Mouse (Mus musculus) adrenal gland, postnatal 10 days (tissue): ENCODE data around the gene Ccdc9b. TPM values are rescaled to one million over a fixed set of nuclear protein-coding genes. Genes with fewer than 3 reads are reported as not detected.

Experiments
- DNase-seq: peaks from one replicate; pipeline ENCODE4 v3.0.0; 2021; ENCODE audit warnings: mixed read lengths
- total RNA-seq, 2 experiments: library from RNA; stranded (reverse); gene quantifications; 2 replicates each; pipeline ENCODE4 v1.2.3; 2021

Gene Ccdc9b
- total RNA-seq, 2 experiments from 2014 or later, result 3.2 to 5.5 TPM

DNA sequence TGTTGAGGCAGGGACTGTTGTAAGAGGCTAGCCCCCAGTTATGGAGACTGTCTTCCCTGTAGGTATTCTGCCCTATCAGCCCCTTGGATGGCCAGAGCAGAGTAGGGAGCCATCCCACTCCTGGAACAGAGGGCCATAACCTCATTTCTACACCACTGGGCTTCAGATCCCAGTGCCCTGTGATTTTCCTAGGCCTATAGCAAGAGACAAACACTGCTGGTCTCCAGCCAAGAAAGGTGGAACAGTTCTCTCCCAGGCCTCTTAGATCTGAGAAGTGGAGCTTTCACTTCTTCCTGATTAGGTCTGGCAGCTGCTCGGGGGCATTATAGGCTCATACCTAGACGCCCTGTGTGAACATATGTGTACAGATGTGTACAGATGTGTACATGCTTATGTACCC, 13.8 kb upstream of the Ccdc9b start:
- DNase-seq, result no peak

DNA sequence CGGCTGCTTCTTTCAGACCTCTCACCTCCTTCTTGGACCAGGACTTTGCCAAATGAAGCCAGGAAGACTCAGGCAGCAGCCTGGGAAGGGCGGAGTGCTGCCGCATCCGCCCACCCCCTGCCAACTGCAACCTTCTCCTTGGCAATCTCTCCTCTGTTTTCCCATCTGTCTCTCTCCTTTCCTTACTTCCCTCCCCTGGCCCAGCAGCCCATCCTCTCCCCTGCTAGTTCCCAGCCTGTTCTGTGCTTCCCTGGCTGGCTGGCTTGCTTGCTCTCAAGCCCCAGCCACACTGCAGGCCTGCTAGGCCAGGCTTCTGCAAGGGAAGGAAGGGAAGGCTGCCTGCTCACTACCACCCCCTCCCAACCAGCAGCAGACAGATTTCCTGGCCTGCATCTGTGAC, 13.4 kb upstream of the Ccdc9b start:
- no peak for DNase-seq

DNA sequence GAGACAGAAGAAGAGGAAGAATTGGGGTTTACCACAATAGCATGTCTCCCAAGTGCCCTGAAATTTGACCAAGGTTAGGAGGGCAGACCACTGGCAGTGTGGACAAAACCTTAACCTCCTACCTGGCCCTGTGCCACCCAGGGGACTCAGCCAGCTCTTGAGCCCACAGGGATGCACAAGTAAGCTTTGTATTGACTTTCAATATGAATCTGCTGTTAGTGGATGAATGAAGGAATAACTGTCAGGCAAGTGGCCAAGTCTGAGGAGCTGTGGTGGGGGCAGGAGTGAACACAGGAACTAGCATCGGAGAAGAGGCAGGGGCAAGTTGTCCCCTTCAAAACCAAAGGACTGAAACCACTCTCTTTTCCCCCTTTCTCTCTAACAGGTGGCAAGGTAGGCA, 12.9 kb upstream of the Ccdc9b start:
- no peak for DNase-seq

DNA sequence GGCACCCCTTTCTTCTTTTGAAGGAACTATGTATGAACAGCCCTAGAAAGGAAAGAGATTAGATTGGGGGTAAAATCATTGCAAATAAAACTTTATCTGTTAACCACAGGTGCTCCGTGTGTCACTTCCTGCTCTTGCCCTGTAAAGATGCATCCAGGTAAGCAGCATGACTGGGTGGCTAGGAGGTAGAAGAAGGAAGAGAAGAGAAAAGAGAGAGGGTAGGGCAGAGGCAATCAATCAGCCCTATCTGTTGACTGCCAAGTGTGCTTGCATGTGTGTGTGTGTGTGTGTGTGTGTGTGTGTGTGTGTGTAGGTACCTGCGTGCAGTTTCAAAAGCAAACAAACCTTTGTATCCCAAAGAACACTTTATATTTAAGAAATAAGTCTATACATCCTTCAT, 12.1 kb upstream of the Ccdc9b start:
- DNase-seq, result no peak

DNA sequence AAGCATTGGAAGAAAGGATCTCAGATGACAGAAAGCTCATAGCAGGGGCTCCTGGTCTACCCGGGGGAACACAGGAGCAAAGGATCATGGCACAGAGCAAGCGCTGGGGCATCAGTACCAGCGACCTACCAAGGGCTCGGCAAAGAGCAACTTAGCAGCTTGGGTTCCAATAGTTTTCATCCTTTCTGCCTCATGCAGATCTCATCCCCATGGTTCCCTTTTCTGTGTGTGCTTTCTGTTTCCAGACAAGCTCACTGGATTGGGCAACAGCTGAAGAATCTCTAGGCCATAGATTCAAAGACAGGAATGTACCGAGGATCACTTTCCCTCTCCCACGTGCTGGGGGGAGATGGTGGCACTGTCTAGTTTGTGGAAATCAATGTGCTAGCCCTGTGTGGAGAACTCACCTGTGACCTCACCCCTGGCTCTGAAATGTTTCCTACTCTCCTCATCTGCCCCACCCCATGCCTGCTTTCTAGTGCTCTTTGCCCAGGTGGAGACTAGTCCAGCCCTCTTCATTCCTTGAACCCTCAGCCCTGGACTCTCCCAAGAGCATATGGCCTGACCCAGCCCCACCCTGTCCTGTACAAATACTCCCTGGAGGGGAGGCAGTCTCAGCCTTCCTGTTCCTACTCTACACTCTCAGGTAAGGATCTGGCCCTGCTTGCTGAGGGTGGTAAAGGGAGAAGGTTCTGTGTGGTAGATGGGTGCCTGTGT, 9.9 kb upstream of the Ccdc9b start, which contains the start of gene Phgr1:
Phgr1 (plus strand) TSS at position 612 of the 717 bp plus-strand sequence.
- DNase-seq, result no peak

DNA sequence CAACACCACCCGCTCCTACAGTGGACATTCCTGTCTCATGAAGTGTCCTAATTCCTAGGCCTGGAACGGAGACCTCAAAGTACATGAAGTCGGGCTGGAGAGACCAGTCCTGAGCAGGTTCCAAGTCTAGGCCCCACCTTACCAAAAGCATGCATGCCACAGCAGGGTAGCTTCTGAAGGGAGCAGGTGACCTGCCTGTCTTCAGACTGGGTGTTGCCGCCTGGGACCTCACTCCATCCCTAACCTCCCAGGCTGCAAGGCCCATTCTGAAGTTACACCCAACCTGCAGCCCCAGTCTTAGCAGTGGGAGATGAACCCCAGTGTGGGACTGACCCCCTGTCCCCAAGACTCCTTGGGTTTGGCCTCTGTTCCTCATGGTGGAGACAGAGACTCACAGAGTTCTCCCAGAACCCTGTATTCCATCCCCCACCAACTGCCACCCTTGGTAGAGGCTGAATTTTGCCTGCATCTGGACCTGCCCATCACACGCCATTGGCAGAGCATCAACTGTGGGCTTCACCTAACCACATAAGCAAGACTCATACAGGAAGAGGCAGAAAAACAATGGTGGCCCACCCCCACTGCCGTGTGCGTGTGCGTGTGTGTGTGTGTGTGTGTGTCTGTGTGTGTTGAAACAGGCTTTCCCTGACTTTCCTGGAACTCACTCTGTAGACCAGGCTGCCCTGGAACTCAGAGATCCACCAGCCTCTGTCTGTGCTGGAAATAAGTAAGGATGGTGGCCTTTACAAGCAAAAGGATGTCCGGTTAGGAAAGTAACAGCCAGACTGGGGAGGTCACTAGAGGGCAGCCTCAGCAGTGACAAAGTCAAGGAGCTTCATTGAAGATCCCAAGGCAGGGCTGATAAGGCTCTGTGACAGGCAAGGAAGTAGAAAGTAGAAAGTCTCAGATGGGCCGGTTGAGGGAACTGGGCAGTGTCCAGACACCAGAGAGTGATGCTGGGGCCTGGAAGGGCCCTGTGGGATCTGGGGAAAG, 3.9 kb upstream of the Ccdc9b start:
- DNase-seq, result no peak

DNA sequence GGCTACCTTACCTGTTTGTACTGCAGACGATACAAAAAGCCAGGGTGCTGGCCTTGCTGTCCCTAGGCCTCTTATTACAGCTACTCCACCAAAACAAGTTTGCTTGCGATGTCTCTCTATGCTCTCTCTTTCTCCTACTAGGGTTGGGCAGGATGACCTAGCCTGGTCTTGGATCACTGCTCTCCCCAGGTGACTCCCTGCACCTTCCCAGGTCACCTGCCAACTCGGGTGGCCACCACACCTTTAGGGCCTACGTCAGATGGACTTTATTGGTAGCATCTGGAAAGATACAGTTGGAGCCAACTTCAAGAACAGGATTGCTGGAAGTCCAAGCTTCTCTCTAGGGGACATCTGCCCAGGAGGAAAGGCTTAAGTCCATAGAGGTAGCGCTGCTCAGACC, 2.4 kb upstream of the Ccdc9b start:
- no peak for DNase-seq

DNA sequence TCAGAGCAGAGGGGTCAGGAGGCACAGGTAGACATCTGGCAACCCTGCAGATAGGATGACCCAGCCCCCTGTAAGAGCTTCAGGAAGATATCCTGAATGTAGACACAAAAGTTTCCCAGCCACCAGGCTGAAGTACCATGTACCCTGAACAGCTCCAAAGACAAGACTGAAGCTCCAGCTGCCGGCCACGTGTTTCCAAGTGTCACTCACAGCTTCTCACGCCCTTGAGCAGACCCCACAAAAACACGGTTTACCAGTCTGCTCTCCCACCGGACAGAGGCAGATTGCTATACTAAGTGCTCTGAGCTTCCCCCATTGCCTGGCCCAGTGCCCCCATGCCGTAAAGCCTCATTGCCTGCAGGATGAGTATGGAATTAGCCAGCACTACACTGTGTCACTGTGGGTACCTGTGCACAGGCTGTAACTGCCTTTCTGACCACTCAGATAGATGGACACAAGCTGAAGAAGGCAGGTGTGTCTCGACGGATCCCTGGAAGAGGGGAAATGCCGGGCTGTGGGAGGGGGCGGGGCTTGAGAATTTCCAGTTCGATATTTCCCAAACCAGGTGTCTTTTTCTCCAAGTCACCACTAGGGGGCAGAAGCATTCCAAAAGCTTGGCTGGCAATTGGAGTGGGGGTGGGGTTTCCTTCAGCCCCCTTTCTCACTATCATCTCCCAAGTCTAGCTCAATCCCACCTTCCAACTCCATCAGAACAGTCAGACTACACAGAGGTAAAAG, 1.8 kb upstream of the Ccdc9b start:
- DNase-seq, result peak; percentile 55

DNA sequence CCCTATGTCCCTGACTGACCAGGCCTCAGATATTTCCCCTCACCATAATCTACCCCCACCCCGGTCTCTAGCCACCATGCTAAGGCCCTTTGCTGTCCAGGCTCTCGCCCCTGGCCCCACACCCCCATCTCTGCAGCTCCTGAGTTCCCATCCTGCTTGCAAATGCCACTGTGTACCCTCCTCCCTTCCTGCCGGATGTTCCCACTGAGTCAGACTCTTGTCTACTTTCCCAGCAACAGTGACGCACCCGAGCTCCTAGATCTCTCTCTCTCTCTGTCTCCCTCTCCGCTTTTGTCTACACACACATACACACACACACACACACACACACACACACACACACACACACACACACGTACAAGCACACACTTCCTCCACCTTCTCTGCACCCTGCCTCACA, 1.0 kb upstream of the Ccdc9b start:
- no peak for DNase-seq

DNA sequence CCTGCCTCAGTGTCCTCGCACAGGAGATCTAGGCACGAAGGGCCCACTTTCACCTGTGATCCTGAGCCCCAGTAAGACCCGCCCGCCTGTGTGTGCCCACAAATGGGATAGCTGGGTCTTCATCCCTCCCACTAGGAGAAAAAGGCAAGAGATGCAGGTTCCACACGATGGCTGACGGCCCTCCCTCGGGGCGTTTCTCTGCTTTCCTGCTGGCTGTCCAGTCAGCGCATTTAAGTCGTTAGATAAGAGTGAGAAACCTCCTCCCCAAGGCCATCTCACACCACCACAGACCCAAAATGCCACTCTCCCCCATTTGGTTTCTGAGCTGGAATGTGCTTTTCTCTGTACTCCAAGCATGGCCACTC, 305 bp upstream of the Ccdc9b start:
- DNase-seq, result no peak

DNA sequence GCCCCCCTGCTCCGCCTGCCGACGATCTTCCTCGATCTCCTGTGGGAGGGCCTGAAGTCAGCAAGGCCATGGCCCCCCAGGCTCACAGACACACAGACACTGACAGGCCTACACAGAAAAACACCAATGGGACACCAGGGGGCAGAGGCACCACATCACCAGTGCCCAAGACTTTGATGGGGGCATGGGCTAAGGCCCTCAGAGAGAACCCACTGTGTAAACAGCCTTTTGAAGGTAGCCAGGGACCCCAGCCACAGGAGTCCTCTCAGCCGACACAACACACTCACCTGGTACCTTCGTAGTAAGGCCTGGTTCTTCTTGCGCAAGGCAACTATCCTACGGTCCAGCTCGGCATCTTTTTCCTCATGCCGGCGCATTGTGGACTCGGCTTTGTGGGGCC, 1.1 kb downstream of the Ccdc9b start:
- DNase-seq, result no peak

DNA sequence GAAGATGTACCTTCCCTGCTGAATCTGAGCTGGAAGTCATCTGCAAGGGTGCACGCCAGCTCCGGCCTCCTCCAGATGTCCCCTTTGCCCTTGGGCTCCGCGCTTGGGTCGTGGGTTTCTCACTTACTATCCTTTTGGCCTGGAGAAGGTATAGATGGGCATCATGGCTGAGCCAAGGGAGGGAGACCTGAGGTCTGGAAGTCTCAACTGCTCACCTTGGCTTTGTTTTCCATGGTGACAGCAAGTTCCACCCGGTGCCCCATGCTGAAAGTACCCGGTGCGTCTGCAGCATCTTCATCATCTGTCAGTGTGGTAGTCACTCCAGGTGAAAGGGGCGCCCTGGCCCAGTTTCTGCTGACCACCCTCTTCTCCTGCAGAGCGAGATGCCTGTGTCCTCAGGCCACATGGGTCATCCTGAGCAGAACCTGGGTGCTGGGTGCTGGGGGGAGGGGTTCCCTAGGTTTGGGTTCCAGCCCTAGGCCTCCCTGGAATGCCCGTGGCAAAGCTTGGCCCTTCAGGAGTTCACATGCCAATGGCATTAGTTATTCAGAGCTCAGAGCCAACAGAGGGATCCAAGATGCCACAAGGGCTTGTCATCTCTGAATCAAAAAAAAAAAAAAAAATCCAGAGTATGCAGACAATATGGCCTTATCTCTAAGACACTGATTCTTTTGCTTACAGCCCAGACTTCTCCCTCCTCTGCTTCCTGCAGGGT, 2.0 kb downstream of the Ccdc9b start:
- DNase-seq, result no peak

DNA sequence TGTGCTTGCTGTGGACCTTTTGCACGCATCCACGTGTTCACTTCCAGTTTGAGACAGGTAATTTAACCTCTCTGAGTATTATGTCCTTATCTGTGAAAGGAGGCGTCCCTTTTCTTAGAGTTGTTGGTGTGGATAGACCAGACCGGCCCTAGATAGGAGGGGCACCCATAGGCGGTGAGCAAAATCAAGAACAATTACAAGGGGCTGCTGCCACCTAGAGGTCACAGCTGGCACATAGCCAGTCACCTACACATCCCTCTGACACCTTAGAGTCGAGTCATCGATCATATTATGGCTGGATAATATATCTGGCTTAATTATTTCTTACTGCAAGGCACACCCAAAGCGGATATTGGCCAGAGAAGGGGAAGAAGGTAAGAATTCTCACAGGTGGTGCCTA, 2.6 kb downstream of the Ccdc9b start:
- no peak for DNase-seq

DNA sequence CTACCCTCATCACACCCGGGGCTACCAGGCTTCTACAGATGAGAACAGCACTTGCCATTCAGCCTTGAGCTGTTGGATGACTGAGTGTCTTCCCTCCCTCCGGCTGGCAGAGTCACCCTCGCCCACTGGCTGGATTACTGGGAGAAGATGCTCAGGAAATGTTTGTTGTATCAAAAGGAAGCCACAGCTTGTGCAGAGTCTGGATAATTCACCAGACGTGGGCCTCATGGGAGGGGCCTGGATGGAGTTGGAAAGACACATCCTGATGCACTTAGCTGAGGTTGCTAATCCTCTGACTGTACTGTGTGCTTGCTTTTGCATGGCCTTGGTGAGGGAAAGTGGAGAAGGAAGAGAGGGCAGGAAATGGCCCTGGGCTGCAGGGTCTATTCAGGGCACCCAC, 6.4 kb downstream of the Ccdc9b start:
- DNase-seq, result no peak

DNA sequence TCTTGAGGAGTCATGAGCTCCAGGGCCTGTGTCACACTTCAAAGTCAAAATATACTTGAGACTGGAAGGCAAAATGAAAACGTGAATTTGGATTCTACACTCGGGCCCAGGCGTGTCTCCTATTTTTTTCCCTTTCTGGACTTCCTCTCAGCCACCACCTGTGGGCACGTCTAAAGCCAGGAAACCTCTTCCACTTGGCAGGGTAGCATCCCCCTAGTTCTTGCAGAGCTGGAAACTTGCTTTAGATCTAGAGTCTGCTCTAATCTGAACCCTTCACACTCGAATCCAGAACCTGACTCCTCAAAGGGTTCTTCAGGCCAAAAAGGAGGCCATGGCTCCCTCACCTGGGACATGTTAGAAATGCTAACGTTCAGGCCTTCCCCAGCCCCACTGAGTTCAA, 7.1 kb downstream of the Ccdc9b start:
- no peak for DNase-seq

DNA sequence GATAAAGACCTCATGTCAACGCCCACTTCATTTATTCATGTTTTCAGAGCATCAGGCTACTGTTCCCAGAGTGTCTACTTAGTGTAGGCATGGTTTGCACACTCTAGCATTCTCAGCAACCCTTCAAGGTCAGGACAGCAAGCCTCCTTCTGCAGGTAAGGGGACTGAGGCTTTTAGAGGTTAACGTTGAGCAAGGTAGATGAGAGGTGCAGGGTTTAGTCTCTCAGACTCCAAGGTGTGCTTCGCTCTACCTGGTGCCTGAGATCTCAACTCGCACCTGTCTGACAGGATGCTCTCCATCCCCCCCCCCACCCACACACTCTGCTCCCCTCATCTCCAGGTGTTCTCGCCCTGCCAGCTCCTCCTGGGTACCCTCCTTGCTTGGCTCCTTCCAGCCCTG, 8.3 kb downstream of the Ccdc9b start:
- no peak for DNase-seq

DNA sequence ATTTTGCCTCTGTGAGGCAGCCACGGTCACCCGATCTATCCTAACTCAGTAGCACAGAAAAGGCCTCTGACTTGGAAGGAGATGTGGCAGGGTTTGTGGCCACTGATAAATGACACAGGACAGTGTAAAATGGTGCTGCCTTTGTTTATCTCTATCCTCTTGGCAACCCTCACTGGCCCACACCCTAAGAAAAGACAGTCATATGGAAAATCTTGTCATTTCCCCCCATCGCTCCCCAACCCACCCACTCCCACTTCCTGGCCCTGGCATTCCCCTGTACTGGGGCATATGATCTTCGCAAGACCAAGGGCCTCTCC, 9.7 kb downstream of the Ccdc9b start:
- DNase-seq, result no peak

DNA sequence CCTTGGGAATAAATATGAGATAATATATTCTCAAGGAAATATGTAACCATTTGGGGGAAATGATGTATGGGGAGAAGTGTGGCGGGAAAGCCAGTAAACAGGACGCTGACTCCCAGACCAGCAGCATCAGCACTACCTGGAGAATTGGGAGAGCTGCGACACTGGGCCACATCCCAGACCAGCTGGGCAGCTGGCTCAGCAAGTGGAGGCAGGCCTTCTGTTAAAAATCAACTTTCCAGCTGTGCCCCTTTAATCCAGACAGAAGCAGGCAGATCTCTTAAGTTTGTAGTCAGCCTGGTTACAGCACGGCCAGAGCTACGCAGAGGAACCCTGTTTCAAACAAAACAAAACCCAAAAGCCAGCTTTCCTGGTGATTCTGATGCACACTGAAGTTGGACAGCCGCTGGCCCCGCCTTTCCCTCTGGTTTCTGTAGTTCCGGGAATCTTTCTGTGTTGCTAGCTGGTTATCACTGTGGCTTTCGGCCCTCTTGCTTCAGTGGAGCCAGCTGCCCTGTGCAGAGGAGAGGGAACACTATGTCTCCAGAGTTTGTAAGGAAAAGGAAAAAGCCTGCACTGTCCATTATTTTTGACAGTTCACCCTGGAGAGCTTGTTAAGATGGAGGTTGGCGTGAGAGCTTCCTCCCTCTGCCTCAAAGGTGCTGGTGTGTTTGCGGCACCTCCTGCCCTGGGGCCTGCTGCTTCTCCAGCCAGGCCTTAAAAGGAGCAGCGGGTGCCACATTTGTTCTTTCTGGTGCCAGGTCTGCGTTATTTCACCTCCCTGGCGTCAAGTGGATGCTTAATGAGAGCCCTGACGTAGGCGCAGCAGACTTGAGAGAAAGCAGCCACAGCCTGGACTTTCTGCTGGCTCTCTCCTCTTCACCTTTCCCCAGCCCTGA, 10.3 kb downstream of the Ccdc9b start:
- no peak for DNase-seq

DNA sequence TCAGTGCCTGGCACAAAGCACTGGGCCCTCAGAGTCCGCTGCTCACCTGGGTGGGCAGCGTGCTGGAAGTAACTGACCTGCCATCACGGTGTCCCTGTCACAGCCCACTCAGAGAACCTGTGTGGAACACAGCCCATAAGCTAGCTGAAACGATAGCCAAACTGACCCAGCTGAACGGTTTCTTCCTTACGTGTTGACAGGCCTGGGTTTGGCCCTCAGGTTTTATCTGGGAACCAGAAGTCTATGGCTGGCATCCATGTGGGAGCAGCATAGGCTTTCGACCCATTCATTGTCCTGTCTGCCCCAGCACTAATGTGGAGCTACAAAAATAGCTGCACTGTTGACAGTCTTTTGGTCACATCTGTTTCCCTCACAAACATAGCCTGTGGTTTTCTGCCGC, 12.0 kb downstream of the Ccdc9b start:
- DNase-seq, result no peak

DNA sequence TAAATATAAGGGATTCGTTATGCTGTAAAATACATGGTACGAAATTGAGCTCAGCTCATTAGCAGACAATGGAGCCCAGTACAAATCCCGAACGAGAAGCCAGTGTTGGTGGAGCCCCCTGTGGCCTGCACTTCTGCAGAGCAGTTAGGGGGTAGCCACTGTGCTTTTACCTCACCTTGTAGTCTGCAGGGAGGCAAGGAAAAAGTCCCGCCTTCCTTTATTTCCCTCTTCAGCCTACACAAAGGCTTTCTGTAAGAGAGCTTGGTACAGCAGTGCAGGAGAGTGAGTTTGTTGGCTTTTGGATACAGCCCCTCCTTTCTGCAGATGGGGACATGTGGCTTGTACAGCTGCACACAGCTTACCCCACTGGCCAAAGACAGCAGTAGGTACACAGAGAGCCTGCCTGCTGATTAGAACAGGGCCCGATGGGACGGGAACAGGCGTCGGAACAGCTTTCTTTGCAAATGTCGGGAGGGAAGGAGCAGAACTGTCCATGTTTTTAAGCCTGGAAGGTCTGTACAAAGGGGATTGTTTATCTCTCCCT, 13.0 kb downstream of the Ccdc9b start:
- DNase-seq, result no peak
